ENCODE assay signal across 9 mouse cellular contexts in the genomic region with DNA sequence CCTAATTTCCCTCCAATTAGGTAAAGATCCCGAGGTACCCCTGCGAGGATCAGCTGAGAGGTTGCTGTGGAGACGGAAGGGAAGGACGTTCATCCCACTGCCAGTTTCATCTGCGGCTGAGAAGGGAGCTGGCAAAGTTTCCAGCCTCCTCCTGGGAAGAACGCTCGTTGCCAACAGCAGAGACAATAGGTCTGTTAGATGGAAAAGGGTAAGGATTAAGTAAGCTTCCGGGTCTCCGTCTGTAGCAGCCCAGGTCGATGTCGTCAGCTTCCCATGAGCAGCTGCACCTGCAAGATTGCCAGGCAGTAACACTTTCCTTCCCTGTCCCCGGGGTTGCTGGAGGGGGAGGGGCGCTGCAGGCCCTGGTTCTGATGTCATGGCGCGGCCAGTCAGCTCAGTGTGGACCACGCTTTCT. TPM values are rescaled to one million over a fixed set of nuclear protein-coding genes. Genes with fewer than 3 reads are reported as not detected.
DNase-seq lines count a peak whose midpoint lies in the region; ATAC-seq and TF ChIP-seq lines count a peak whose summit lies in the region.
"Had no signal": no experiment of that assay in that cellular context is flagged by ENCODE, and none has a peak within 500 bp of the region (broad histone marks: within the 10 kb centered on the region; RNA-seq: fewer than 3 reads in every experiment).

No protein-coding gene starts in this region.

- H3K4me3 ChIP-seq in cerebellum, adult 2 months (replicated peaks; ENCODE audit: insufficient read depth, low read depth, low read length) = peak overlapping the region; percentile 38
- peak overlapping the region; percentile 47 for H3K4me3 ChIP-seq in hindbrain, embryonic 10.5 days
- peak overlapping the region; percentile 23; the same call in 1 of the 2 replicates for H3K4me3 ChIP-seq in lung, postnatal 0 days (ENCODE audit: low read depth, low read length)

- peaks cover 42% of the 10 kb centered on the region for H3K4me1 ChIP-seq in cerebellum, adult 2 months (ENCODE audit: control insufficient read depth, insufficient read depth, low read length)
- peaks cover 43% of the 10 kb centered on the region for H3K4me1 ChIP-seq in hindbrain, embryonic 10.5 days (replicated peaks)
- peaks cover 7% of the 10 kb centered on the region; the same call in 1 of the 2 replicates for H3K4me1 ChIP-seq in lung, postnatal 0 days (ENCODE audit: insufficient read depth, low read depth, low read length)

- no peak overlapping the region for H3K9ac ChIP-seq in lung, postnatal 0 days (replicated peaks; ENCODE audit: low read depth)

- TF ChIP-seq CTCF in cerebellum, adult 2 months (IDR thresholded peaks at IDR 0.05; ENCODE audit: borderline replicate concordance, insufficient read depth, low read depth, low read length) = no peak
- TF ChIP-seq CTCF in lung, postnatal 0 days (IDR thresholded peaks at IDR 0.05) = no peak

- H3K9me3 ChIP-seq in hindbrain, embryonic 10.5 days = no peaks in the 10 kb centered on the region
- no peaks in the 10 kb centered on the region for H3K9me3 ChIP-seq in lung, postnatal 0 days (ENCODE audit: low read length)

- peak; percentile 45 for DNase-seq in ES-CJ7 (ENCODE audit: low read depth, low spot score)
- peak; percentile 94 to 96 for DNase-seq in cerebellum, adult 2 months
- peak; percentile 79 to 88 for DNase-seq in frontal cortex, adult 2 months (ENCODE audit: extremely low spot score in 1 of 2, low spot score in 1 of 2)
- DNase-seq in hindbrain, embryonic 10.5 days (ENCODE audit: low spot score) = peak; percentile 62
- peak; percentile 89 for DNase-seq in layer of hippocampus, adult 9-11 months
- peak; percentile 80 for DNase-seq in lung, postnatal 0 days (ENCODE audit: low spot score)
- DNase-seq in right cerebral cortex, postnatal 25 days = peak; percentile 77
- DNase-seq in urinary bladder, postnatal 36 days (ENCODE audit: low spot score in 2 of 2) = no peak

- 0 out of 2 replicates have a peak, but pooled peaks have one; percentile 35 for TF ChIP-seq EP300 in lung, postnatal 0 days (IDR thresholded peaks at IDR 0.05)

- H3K27me3 ChIP-seq in cerebellum, adult 2 months (ENCODE audit: control insufficient read depth, insufficient read depth, low read length) = no peaks in the 10 kb centered on the region
- H3K27me3 ChIP-seq in hindbrain, embryonic 10.5 days (ENCODE audit: insufficient read depth, poor library complexity, severe bottlenecking) = no peaks in the 10 kb centered on the region
- H3K27me3 ChIP-seq in lung, postnatal 0 days (replicated peaks; ENCODE audit: insufficient read depth, low read length) = no peaks in the 10 kb centered on the region

- under 1% methylated on average over 16 of the region's 16 CpGs for WGBS in cerebellum, adult 2 months
- WGBS in hindbrain, embryonic 10.5 days = 6% methylated on average over 16 of the region's 16 CpGs
- 12% methylated on average over 16 of the region's 16 CpGs for WGBS in lung, postnatal 0 days

- peak; percentile 8; the same call in 1 of the 2 replicates for TF ChIP-seq POLR2A in cerebellum, adult 2 months (IDR thresholded peaks at IDR 0.05; ENCODE audit: borderline replicate concordance, insufficient read depth, low read length)

- peak overlapping the region; percentile 84 for H3K27ac ChIP-seq in cerebellum, adult 2 months (ENCODE audit: insufficient read depth, low read length)
- H3K27ac ChIP-seq in hindbrain, embryonic 10.5 days = peak overlapping the region; percentile 77
- H3K27ac ChIP-seq in lung, postnatal 0 days (ENCODE audit: low read length) = no peak overlapping the region; the same call in 1 of the 2 replicates
- H3K27ac ChIP-seq: macrophage had no signal

- peak overlapping the region; percentile 51 for H3K4me2 ChIP-seq in lung, postnatal 0 days (replicated peaks; ENCODE audit: low read depth, low read length)

- peak; percentile 76 for ATAC-seq in lung, postnatal 0 days

- peaks cover 13% of the 10 kb centered on the region; the same call in 1 of the 2 replicates for H3K36me3 ChIP-seq in hindbrain, embryonic 10.5 days
- H3K36me3 ChIP-seq in lung, postnatal 0 days (ENCODE audit: insufficient read depth, low read length) = no peaks in the 10 kb centered on the region

RNA-seq across cellular contexts. Expression of gene Elk3, which starts 34.6 kb away (rescaled TPM):
- 5.7 and 5.9 TPM in 2 replicates for polyA plus RNA-seq in cerebellum, adult 2 months (2012; rRNA removed)
- polyA plus RNA-seq in frontal cortex, adult 2 months (2012; rRNA removed) = 8.0 and 8.4 TPM in 2 replicates
- 14.8 and 15.7 TPM in 2 replicates for polyA plus RNA-seq in hindbrain, embryonic 10.5 days (2016; fragmentation: Nextera tagmentation; extraction: Ambion mirVana)
- polyA plus RNA-seq in lung, postnatal 0 days (2015; fragmentation: Nextera tagmentation; extraction: Ambion mirVana) = 56.0 and 61.5 TPM in 2 replicates

Comparison
In these comparisons a context has a peak if more than half of its experiments do, and no peak if none do; other contexts are left out.
1. DNase-seq: peak in ES-CJ7 (single experiment), cerebellum, adult 2 months (2 of 2), frontal cortex, adult 2 months (2 of 2), hindbrain, embryonic 10.5 days (single experiment), layer of hippocampus, adult 9-11 months (single experiment), lung, postnatal 0 days (single experiment) and right cerebral cortex, postnatal 25 days (single experiment); none in urinary bladder, postnatal 36 days (0 of 2).
2. Peak in every context shown above with its lines, with median percentiles within 50 percentile points of each other: H3K4me3 ChIP-seq.